Mouse (Mus musculus) kidney, adult 8-10 months (tissue): ENCODE results near the gene Diaph3.

Experiments used
- DNase-seq, 2 experiments: peaks; one replicate each; pipeline ENCODE4 v3.0.0; 2022

Diaph3 gene

DNA sequence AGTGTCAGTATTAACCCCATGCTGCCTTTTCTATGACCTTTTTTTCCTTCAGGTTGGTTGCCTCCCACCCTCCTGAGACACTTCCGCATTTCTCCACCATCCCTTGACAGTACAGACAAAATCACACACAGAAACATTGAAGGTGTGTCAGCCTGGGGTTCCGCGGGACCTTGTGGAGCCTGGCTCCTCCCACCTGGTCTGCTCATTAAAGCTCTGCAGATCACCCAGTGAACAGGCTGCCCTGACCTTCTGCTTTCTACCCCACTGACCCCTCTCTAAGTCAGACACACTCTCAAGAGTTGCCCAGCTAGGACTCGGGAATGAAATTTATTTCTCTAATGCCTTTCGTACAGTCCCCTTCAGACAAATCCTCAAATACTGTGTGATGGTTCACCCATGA lies 500.9 kb downstream of the Diaph3 start:
- DNase-seq: no peak

GRCm38 (mm10) chr14:86635594-86636140 lies 505.4 kb downstream of the Diaph3 start:
- DNase-seq: no peak

GRCm38 (mm10) chr14:86635052-86635451 lies 506.0 kb downstream of the Diaph3 start:
- no peak for DNase-seq

DNA sequence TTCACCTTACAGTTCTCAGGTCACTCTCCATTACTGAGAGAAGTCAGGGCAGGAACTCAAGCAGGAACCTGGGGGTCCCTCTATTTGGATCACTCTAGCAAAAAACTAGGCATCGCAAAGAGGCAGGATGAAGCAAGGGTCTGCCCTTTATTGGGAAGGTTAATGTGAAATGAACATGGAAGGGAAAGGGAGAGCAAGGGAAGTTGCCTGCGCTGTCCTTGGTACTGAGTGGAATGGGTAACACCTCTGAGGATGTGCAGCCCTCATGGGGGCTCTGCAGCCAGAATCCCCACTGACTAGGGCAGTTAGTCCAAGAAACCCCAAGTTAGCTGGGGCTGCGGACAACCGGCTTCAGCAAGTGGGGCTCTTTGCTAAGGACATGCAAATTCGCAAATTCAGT lies 507.2 kb downstream of the Diaph3 start:
- no peak for DNase-seq

GRCm38 (mm10) chr14:86624816-86625425 lies 516.1 kb downstream of the Diaph3 start:
- DNase-seq: no peak

DNA sequence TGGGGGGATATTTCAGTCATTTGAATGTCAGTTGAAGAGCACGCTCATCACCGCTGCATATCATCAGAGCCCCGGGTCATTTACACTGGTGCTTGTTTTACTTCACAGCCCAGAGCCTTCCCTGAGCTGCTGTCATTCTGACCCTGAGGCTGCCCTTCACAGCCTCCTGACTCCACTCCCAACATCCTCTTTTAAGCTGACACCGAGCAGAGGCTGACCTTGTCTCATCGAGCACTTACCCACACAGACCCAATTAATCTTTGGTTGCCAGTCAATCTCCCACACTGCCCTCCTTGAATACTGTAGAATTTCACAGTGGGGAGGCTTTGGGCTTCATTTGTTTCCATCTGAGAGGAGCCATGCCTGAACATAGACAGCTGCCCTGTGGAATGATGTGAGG lies 521.4 kb downstream of the Diaph3 start:
- DNase-seq: no peak
